Mouse (Mus musculus): Measurements from ENCODE around the gene Gm10376.
"Not testable (repeated sequence)": the region's sequence is repeated elsewhere in the genome, so short reads cannot be mapped to it uniquely, and the experiment has no call there.

The Gm10376 gene

DNA sequence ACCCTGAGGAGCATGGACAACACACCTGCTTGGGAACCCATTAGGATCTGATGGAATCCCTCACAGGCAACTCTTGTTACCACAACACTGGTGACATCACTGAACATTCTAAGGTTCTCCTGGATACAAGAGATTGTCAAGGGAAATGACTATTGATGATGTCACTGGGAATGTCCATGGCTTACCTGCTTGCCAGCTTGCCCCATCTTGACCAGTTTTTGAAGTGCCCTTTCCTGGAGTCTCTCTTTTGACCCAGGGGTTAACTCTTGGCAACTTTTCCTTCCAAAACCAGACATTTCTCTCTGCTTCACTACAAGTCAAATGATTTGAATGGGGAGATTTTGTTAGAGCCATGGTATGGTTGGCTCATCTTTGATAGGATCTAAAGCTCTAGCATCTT lies at the start of gene Gm10376:
Gene Gm10376 (minus strand): TSS at position 101 of the 400 bp plus-strand sequence.
- not testable (repeated sequence) for DNase-seq (ENCODE audit: low spot score)

DNA sequence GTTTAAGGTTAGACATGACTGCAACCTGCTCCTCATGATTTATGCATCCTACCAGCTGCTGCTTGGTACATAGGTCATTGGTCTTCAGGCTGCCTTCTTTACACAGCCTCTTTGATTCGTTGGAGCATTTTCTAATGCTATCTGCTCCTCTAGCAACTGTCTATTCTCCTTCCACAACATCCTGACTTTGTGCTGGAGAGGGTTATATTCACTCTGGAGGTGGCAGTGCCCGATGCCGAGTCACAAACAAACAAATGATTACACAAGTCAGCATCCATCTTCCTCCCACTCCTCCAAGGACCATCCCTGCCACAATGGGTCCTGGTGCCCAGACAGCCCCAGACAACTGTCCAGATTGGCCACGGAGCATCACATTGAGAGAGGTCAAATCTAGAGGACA lies 44.8 kb upstream of the Gm10376 start:
- not testable (repeated sequence) for DNase-seq (ENCODE audit: low spot score)

GRCm38 (mm10) chr14:43058063-43058462 lies 42.6 kb upstream of the Gm10376 start:
- DNase-seq (ENCODE audit: low spot score): not testable (repeated sequence)

DNA sequence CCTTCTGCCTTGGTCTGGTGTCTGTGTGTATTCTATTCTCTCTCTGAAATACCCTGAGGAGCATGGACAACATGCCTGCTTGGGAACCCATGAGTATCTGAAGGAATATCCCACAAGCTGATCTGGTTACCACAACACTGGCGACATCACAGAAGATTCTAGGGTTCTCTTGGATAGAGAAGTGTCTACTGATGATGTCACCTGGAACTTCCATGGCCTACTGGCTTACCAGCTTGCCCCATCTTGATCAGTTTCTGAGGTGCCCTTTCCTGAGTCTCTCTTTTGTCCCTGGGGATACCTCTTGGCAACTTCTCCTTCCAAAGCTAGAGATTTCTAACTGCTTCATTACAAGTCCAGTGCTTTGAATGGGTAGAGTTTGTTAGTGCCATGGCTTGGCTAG lies 21.9 kb downstream of the Gm10376 start, which contains the start of gene Gm8082:
Gene Gm8082 (minus strand): TSS at position 101 of the 400 bp plus-strand sequence.
- not testable (repeated sequence) for DNase-seq (ENCODE audit: low spot score)

Data from ovary, adult 18-20 months (tissue).